Mouse (Mus musculus) hindbrain, embryonic 12.5 days (tissue): ENCODE results near the gene Ccdc57. TPM values are rescaled to one million over a fixed set of nuclear protein-coding genes. Genes with fewer than 3 reads are reported as not detected.

Experiments
- ATAC-seq: fragments of 200-750 bp; cut with Nextera tagmentation; 2 replicates; pipeline ENCODE4 v1.8.0; 2017; ENCODE audit warnings: moderate TSS enrichment; ENCODE audit not compliant: low FRiP score
- H3K27ac ChIP-seq: fragments of 300-500 bp; sonication (generic); 2 replicates; pipeline ENCODE4 v1.5.1; 2016; ENCODE audit warnings: mild to moderate bottlenecking
- H3K27me3 ChIP-seq: fragments of 300-500 bp; sonication (generic); 2 replicates; pipeline ENCODE4 v1.6.1; 2016; ENCODE audit warnings: mild to moderate bottlenecking
- H3K36me3 ChIP-seq: fragments of 300-500 bp; sonication (generic); 2 replicates; pipeline ENCODE4 v1.6.1; 2016; ENCODE audit warnings: mild to moderate bottlenecking
- H3K4me1 ChIP-seq: fragments of 300-500 bp; sonication (generic); 2 replicates; pipeline ENCODE4 v1.6.1; 2016
- H3K4me2 ChIP-seq: fragments of 300-500 bp; sonication (generic); replicated peaks from 2 replicates; pipeline ENCODE4 v1.6.1; 2016; ENCODE audit warnings: mild to moderate bottlenecking
- H3K4me3 ChIP-seq: fragments of 300-500 bp; sonication (generic); 2 replicates; pipeline ENCODE4 v1.5.1; 2016; ENCODE audit warnings: mild to moderate bottlenecking
- H3K9ac ChIP-seq: fragments of 300-500 bp; sonication (generic); 2 replicates; pipeline ENCODE4 v1.6.1; 2016; ENCODE audit warnings: mild to moderate bottlenecking, moderate library complexity
- H3K9me3 ChIP-seq: fragments of 300-500 bp; sonication (generic); replicated peaks from 2 replicates; pipeline ENCODE4 v1.6.1; 2016; ENCODE audit warnings: mild to moderate bottlenecking
- WGBS: fragments of 180-500 bp; shearing (Covaris S2); methylation state at CpG from one replicate; pipeline ENCODE4 v1.1.7; 2016; 5-methylcytosine and 5-hydroxymethylcytosine counted together
- polyA plus RNA-seq: library from polyadenylated mRNA; unstranded; fragments of >200 nt; fragmentation: Nextera tagmentation; extraction: Ambion mirVana; gene quantifications from 2 replicates; pipeline ENCODE4 v1.2.1, GENCODE M21; 2016

The Ccdc57 gene
- polyA plus RNA-seq, 1 experiment from 2014 or later = 6.0 TPM

DNA sequence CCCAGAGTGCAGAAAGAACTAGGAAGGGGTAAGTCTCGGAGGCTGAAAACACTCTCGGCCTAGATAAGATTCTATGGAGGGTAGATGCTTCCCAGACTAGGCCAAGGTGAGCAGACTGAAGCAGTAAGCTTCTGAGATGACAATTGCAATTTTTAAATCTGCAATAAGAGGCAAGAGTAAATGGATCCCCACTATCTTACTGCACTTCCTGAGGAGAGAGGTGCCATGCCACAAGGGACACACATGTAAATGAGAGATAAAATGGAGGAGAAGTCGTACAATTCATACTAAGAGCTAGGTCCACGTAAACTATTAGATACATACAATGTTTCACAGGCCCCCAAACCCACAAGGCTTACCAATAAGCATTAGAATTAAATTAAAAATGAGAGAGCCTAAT is 4.2 kb downstream of the Ccdc57 start:
- Histone ChIP-seq H3K4me3 (no peak overlapping the region), H3K27me3 (no peaks in the 10 kb centered on the region), H3K4me2 (no peak overlapping the region), H3K36me3 (peaks cover 10% of the 10 kb centered on the region; the same call in 1 of the 2 replicates), H3K9ac (no peak overlapping the region), H3K4me1 (peaks cover 3% of the 10 kb centered on the region), H3K27ac (no peak overlapping the region), H3K9me3 (no peaks in the 10 kb centered on the region)
- 93% methylated on average over 4 of the region's 4 CpGs for WGBS
- ATAC-seq = no peak

DNA sequence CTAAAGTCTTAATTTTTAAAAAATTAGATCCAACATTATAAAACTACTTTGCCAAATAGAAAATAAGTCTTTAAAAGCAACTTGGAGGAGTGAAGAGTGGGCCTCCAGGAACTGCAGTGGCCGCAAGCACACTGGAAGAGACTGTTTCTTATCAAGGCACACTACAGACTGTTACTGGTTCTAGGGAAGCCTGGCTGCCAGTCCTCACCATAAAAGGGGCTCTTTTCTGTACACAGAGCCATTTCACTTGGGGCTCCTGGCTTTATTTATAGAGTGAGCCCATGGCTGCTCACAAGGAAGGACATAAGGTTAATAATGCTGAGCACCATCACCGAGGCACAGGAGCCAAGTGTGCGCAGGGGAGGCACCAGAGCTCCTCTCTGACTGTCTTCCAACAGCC is 10.1 kb downstream of the Ccdc57 start:
- ATAC-seq = no peak
- H3K9ac ChIP-seq = no peak overlapping the region
- H3K27ac ChIP-seq = no peak overlapping the region
- WGBS = 100% methylated on average over 3 of the region's 3 CpGs
- H3K4me2 ChIP-seq = no peak overlapping the region
- H3K9me3 ChIP-seq = no peaks in the 10 kb centered on the region
- H3K4me3 ChIP-seq = no peak overlapping the region
- H3K4me1 ChIP-seq = no peaks in the 10 kb centered on the region
- H3K36me3 ChIP-seq = peaks cover 40% of the 10 kb centered on the region
- no peaks in the 10 kb centered on the region for H3K27me3 ChIP-seq

DNA sequence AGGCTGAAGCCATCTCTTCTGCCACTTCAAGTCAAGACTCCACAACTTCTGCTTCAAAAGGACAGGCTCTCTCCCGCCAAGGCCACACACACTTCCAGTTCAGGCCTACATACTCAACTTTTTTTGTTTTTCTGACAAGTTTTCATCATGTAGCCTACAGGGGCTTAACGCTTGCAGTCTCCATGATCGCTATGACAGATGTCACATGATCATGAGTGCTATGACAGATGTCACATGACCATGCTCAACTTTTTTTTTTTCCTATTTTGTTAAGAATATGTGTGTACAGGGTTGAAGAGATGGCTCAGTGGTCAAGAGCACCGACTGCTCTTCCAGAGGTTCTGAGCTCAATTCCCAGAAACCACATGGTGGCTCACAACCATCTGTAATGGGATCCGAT is 14.9 kb downstream of the Ccdc57 start:
- ATAC-seq = no peak
- Histone ChIP-seq H3K27ac (no peak overlapping the region), H3K27me3 (no peaks in the 10 kb centered on the region), H3K4me2 (no peak overlapping the region), H3K4me1 (no peaks in the 10 kb centered on the region), H3K9ac (no peak overlapping the region), H3K9me3 (no peaks in the 10 kb centered on the region), H3K36me3 (peaks cover 45% of the 10 kb centered on the region), H3K4me3 (no peak overlapping the region)
- WGBS = 95% methylated on average over 5 of the region's 5 CpGs

DNA sequence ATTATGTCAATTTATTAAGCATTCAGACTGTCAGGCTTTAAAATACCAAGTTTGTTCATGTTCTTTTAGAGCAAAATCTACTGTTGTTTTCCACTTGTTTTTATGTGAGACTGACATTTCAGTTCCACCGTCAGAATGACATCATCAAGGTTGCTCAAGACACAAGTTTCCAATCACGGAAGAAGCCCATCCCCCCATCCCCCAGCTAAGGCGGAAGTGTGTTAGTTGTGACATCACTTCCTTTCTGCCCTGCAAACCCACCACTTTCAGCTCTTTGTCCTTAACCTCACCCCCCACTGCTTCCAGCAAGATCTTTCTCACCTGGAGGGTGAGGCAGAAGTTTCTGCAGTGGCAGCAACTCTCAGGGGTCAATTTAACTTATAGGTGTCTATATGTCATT is 16.2 kb downstream of the Ccdc57 start:
- Histone ChIP-seq H3K4me3 (no peak overlapping the region), H3K4me1 (no peaks in the 10 kb centered on the region), H3K9me3 (no peaks in the 10 kb centered on the region), H3K9ac (no peak overlapping the region), H3K4me2 (no peak overlapping the region), H3K27me3 (no peaks in the 10 kb centered on the region), H3K36me3 (peaks cover 41% of the 10 kb centered on the region), H3K27ac (no peak overlapping the region)
- no peak for ATAC-seq
- 83% methylated on average over 3 of the region's 3 CpGs for WGBS

DNA sequence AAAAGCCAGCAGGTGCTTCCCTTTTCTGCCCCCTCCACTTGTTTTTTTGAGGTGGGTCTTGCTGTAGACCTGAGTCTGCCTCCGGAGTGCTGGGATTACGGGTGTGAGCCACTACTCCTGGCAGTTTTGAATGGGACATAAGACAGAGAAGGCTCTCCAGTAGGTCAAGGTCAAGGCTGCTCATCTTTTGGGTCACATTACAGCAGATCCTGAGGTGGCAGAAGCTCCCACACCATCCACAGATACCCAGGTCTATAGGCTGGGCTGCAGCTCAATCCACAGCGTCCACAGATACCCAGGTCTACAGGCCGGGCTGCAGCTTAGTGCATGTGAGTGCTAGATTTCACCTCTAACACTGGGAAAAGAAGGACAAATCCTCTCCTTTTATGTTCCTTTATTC is 18.9 kb downstream of the Ccdc57 start:
- Histone ChIP-seq H3K27me3 (no peaks in the 10 kb centered on the region), H3K9ac (no peak overlapping the region), H3K4me1 (no peaks in the 10 kb centered on the region), H3K4me2 (no peak overlapping the region), H3K9me3 (no peaks in the 10 kb centered on the region), H3K27ac (no peak overlapping the region), H3K36me3 (peaks cover 22% of the 10 kb centered on the region; the same call in 1 of the 2 replicates), H3K4me3 (no peak overlapping the region)
- ATAC-seq = no peak
- 100% methylated on average over 4 of the region's 4 CpGs for WGBS

DNA sequence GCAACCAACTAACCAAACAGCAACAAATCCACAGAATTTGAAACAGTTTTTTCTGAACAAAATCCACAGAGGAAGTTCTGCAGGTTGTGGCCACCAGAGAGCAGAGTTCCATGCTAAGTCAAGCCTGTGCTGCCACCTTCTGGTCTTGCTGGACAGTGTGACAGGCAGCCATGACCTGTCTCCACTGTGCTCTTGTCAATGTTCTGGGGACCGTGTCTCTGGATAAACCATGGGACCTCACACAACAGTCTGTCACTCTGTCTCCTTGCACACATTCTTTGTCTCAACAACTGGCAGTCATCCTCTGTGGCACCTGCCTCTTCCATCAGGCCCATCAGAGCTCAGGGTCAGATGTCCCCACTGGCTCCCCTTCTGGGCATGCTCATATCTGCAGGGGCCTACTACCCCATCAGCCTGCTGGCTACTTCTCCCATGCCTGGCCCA is 27.2 kb downstream of the Ccdc57 start:
- 27% methylated on average over 1 of the region's 1 CpGs for WGBS
- no peak for ATAC-seq
- no peak overlapping the region for H3K9ac ChIP-seq

DNA sequence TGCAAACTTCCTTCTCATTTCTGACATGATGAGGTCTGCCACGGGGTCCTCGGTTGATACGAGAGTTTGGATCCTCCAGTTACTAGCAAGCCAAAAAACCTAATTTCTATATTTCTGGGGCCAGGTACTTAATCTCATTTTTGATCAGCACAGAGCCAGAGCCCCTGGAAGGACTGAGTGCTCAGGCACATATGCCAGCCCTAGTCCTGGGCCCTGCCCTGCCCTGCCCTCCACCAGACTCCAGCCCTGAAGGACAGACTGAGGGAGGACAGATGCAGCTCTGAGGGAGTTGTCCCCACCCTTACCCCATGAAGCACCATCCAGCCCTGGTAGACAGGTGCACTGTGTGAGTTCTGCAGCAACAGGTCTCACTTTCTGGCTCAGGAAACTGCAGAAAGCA is 28.1 kb downstream of the Ccdc57 start:
- H3K4me3 ChIP-seq = no peak overlapping the region
- 94% methylated on average over 3 of the region's 3 CpGs for WGBS
- H3K27ac ChIP-seq = no peak overlapping the region
- H3K4me1 ChIP-seq = no peaks in the 10 kb centered on the region
- no peak overlapping the region for H3K9ac ChIP-seq
- H3K27me3 ChIP-seq = no peaks in the 10 kb centered on the region
- H3K9me3 ChIP-seq = no peaks in the 10 kb centered on the region
- ATAC-seq = no peak
- H3K36me3 ChIP-seq = peaks cover 11% of the 10 kb centered on the region; the same call in 1 of the 2 replicates
- no peak overlapping the region for H3K4me2 ChIP-seq

More for the DNA sequence above, 27.2 kb downstream of the Ccdc57 start:
- H3K4me2 ChIP-seq = no peak overlapping the region
- no peaks in the 10 kb centered on the region for H3K4me1 ChIP-seq
- H3K27ac ChIP-seq = no peak overlapping the region
- H3K27me3 ChIP-seq = no peaks in the 10 kb centered on the region
- no peaks in the 10 kb centered on the region for H3K9me3 ChIP-seq
- no peak overlapping the region for H3K4me3 ChIP-seq
- H3K36me3 ChIP-seq = peaks cover 11% of the 10 kb centered on the region; the same call in 1 of the 2 replicates

DNA sequence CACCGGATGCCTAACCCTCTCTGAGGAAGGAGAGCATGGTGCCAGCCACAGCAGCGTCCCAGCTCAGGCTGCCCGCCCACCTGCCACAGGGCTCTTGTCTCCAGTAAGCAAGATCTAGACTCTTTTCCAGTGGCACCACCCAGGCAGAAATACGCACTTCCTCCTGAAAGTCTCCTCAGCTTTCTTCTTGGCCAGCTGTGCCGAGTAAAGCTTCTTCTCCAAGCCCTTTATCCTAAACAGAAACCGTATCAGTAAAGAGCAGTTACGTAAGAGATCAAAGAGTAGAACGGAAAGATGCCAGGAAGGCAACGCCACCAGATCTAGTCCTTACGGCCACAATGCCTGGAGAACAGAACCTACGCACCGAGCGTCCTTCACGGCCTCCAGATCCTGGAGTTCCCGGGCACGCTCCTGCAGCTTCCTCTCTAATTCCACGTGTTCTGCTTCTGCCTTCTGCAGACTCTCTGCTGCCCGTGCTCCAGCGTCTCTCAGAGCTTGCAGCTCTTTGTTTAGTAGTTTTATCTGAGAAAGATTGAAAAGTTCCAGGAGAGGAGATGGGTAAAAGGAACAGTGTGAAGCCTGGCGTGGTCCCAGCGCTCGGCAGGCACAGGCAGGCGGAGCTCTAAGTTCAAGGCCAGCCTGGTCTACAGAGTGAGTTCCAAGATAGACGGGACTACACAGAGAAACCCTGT is 29.4 kb downstream of the Ccdc57 start:
- Histone ChIP-seq H3K27ac (no peak overlapping the region), H3K36me3 (peaks cover 13% of the 10 kb centered on the region; the same call in 1 of the 2 replicates), H3K4me3 (no peak overlapping the region), H3K4me2 (no peak overlapping the region), H3K4me1 (no peaks in the 10 kb centered on the region), H3K27me3 (no peaks in the 10 kb centered on the region), H3K9ac (no peak overlapping the region; the same call in 1 of the 2 replicates), H3K9me3 (no peaks in the 10 kb centered on the region)
- WGBS = 87% methylated on average over 24 of the region's 24 CpGs
- ATAC-seq = no peak

DNA sequence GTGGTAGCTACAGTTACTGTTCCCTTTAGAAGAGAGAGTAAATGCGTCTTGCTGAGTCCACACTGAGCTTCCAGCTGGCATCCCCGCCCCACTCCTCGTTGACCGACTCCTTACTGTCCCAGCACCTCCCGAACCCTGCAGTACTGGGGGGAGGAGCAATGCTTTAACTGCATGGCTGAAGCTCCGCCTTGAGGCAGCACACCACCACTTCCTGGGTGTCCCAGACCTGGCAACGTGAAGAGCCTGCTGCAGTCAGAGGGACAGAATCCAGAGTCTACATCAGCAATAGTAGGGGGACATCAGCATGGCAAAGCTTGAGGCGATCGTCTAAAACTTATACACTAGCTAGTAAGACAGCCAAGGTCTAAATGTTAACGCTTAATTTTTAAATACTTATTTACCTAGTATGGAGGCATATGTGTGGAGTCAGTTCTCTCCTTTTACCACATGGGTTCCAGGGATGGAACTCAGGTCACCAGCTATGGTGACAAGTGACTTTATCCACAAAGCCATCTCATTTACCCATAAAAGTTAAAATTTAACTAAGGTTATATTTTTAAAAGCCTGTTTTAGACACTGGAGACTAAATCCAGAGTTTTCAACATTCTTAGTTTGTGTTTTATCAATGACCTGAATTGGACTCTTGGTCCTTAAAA is 30.1 kb downstream of the Ccdc57 start:
- H3K36me3 ChIP-seq = peaks cover 19% of the 10 kb centered on the region; the same call in 1 of the 2 replicates
- H3K27me3 ChIP-seq = no peaks in the 10 kb centered on the region
- no peak for ATAC-seq
- no peak overlapping the region for H3K27ac ChIP-seq
- H3K4me3 ChIP-seq = no peak overlapping the region
- H3K4me2 ChIP-seq = no peak overlapping the region
- 57% methylated on average over 10 of the region's 10 CpGs for WGBS
- H3K9me3 ChIP-seq = no peaks in the 10 kb centered on the region
- no peak overlapping the region; the same call in 1 of the 2 replicates for H3K9ac ChIP-seq
- no peaks in the 10 kb centered on the region for H3K4me1 ChIP-seq

DNA sequence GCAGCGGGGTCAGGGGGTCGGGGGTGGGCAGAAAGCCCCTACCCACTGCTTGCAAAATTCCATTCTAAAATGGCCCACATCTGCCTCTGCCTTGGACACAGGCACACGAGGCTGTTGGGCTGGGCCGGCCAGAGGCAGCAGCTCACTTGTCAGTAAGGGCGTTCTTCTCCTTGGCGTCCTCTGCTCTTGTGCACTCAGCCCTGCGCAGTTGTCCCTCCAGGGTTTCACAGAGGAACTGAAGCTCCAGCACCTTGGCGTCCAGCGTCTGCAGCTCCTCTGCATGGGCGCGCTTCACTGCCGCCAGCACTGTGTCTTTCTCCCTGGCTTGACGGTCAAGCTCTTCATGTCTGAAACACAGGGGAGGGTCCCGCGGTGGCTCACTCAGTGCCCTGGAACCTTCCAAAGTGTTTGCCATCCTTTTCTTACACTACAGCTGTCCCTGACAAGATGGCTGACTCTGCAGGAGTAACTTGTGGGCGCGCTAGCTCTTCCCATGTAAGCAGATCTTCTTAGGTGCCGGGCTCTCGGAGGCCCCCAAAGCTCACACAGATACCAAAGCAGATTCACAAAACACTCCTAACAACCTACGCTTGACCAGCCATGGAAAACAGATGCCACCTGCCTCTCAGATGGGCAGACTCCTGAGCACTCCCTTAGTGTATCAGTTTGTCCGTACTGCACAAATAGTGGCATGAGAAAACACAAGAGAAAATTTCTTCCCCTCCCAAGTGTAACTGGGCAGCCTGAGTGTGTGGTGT is 30.8 kb downstream of the Ccdc57 start:
- Histone ChIP-seq H3K4me2 (no peak overlapping the region), H3K4me3 (no peak overlapping the region), H3K9me3 (no peaks in the 10 kb centered on the region), H3K27me3 (no peaks in the 10 kb centered on the region), H3K4me1 (no peaks in the 10 kb centered on the region), H3K27ac (no peak overlapping the region), H3K36me3 (peaks cover 25% of the 10 kb centered on the region; the same call in 1 of the 2 replicates), H3K9ac (no peak overlapping the region; the same call in 1 of the 2 replicates)
- WGBS = 81% methylated on average over 21 of the region's 21 CpGs
- no peak for ATAC-seq

DNA sequence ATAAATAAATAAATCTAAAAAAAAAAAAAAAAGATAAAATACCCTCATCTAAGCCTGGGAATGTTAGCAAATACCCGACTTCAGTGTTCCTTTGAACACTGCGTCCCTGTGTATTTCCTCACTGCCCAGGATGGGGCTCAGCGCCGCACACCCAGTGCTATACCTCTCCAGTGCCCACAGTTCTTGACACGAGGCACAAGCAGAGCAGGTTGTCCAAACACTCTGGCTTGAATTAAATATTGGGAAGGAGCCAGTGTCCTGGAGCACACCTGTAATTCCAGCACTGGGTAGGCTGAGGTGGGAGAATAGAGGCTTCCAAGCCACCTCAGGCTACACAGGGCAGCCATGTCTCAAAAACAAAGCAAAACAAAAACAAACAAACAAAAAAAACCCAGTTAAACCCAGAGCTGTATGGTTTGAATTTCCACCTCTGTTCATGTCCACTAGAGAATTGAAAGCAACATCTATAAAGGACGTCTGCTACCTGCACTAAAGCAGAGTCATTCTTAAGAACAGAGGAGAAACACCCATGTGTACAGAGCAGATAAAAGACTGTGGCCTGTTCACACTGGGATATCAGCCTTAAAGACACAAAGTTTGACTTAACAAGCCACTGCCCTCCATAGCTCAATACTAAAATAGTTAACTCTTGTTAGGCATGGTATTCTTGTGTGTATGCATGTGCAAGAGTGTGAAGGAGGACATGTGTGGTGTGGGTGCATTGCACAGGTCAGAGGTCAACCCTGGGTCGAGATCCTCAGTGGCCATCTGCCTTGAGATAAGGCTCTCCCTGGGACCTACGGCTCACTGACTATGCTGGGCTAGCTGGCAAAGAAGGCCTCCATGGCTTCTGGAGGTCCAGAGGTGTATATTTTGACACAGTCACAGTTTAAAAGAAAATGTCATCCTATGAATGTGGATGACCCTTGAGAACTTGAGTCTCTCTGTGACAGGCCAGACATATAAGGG is 32.1 kb downstream of the Ccdc57 start:
- H3K9ac ChIP-seq = no peak overlapping the region
- H3K27ac ChIP-seq = no peak overlapping the region
- WGBS = 91% methylated on average over 8 of the region's 8 CpGs
- peaks cover 26% of the 10 kb centered on the region; the same call in 1 of the 2 replicates for H3K36me3 ChIP-seq
- no peaks in the 10 kb centered on the region for H3K9me3 ChIP-seq
- no peak overlapping the region for H3K4me3 ChIP-seq
- H3K4me2 ChIP-seq = no peak overlapping the region
- no peaks in the 10 kb centered on the region for H3K27me3 ChIP-seq
- H3K4me1 ChIP-seq = no peaks in the 10 kb centered on the region
- ATAC-seq = no peak
